In the genomic region with DNA sequence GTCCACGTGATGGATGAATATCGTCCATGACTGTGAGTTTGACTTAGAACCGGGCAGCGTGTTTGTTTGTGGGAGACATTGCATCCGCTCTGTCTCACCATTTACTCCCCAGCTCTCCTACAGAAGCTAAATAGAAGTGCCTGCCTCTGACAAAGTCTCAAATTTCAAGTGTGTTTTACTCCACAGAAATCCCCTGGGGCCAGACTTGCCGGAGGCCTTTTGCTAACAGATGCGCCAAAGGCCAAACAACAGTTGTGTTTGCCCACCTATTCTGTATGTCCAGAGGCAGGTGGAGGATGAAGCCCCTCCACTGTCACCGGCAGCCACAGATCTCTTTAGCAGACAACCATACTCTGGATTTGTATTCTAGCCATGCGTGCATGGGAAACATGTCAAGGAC, we compare ENCODE assay signal across 23 mouse cellular contexts.
DNase-seq lines count a peak whose midpoint lies in the region; ATAC-seq lines count a peak whose summit lies in the region.
"Had no signal": no experiment of that assay in that cellular context is flagged by ENCODE, and none has a peak within 500 bp of the region (broad histone marks: within the 10 kb centered on the region; RNA-seq: fewer than 3 reads in every experiment).

No protein-coding gene starts in this region.

- no peak overlapping the region for H3K4me2 ChIP-seq in hindbrain, embryonic 11.5 days (replicated peaks; ENCODE audit: low read depth, low read length)
- H3K4me2 ChIP-seq in hindbrain, embryonic 14.5 days (replicated peaks), result no peak overlapping the region
- H3K4me2 ChIP-seq in neural tube, embryonic 15.5 days, result no peak overlapping the region
- no peak overlapping the region for H3K4me2 ChIP-seq in limb, embryonic 11.5 days (ENCODE audit: low read depth, severe bottlenecking)
- H3K4me2 ChIP-seq in heart, embryonic 12.5 days, result no peak overlapping the region
- H3K4me2 ChIP-seq: embryonic facial prominence, embryonic 12.5 days; forebrain, embryonic 13.5 days; liver, embryonic 11.5 days; midbrain, embryonic 12.5 days; neural tube, embryonic 13.5 days had no signal

- WGBS in hindbrain, embryonic 11.5 days, result 72% methylated on average over 9 of the region's 9 CpGs
- 74% methylated on average over 9 of the region's 9 CpGs for WGBS in hindbrain, embryonic 14.5 days
- 78% methylated on average over 9 of the region's 9 CpGs for WGBS in neural tube, embryonic 15.5 days
- 63% methylated on average over 9 of the region's 9 CpGs for WGBS in limb, embryonic 11.5 days
- WGBS in heart, embryonic 12.5 days, result 71% methylated on average over 9 of the region's 9 CpGs

- DNase-seq in hindbrain, embryonic 11.5 days (ENCODE audit: low spot score), result peak; percentile 15
- no peak for DNase-seq in hindbrain, embryonic 14.5 days (ENCODE audit: low spot score)
- peak; percentile 18 for DNase-seq in neural tube, embryonic 10.5 days (ENCODE audit: extremely low spot score, low spot score)
- peak; percentile 53 for DNase-seq in limb, embryonic 11.5 days (ENCODE audit: low spot score)
- DNase-seq in adrenal gland, postnatal 14 days, result no peak
- DNase-seq: adrenal gland, postnatal 10 days; cerebellum, adult 2 months; cerebellum, postnatal 25 days; kidney, adult 2 months; kidney, postnatal 36 days; liver, postnatal 0 days; lung, postnatal 14 days; right cerebral cortex, adult 18-20 months; thymus, adult 18-20 months; thymus, postnatal 36 days had no signal

- H3K27ac ChIP-seq in hindbrain, embryonic 11.5 days (ENCODE audit: low read depth, low read length), result no peak overlapping the region
- H3K27ac ChIP-seq in hindbrain, embryonic 14.5 days, result no peak overlapping the region
- H3K27ac ChIP-seq in neural tube, embryonic 15.5 days (replicated peaks), result no peak overlapping the region
- no peak overlapping the region for H3K27ac ChIP-seq in limb, embryonic 11.5 days (replicated peaks; ENCODE audit: low read depth, low read length)
- H3K27ac ChIP-seq in heart, embryonic 12.5 days (ENCODE audit: poor library complexity, severe bottlenecking), result no peak overlapping the region
- H3K27ac ChIP-seq: embryonic facial prominence, embryonic 12.5 days; forebrain, embryonic 13.5 days; midbrain, embryonic 12.5 days; neural tube, embryonic 13.5 days had no signal

- no peaks in the 10 kb centered on the region for H3K36me3 ChIP-seq in hindbrain, embryonic 11.5 days (ENCODE audit: control insufficient read depth, insufficient read depth, low read length)
- no peaks in the 10 kb centered on the region for H3K36me3 ChIP-seq in hindbrain, embryonic 14.5 days (replicated peaks; ENCODE audit: control insufficient read depth, insufficient read depth)
- no peaks in the 10 kb centered on the region for H3K36me3 ChIP-seq in neural tube, embryonic 15.5 days
- no peaks in the 10 kb centered on the region for H3K36me3 ChIP-seq in limb, embryonic 11.5 days (ENCODE audit: control insufficient read depth, insufficient read depth, low read length)
- H3K36me3 ChIP-seq in heart, embryonic 12.5 days, result no peaks in the 10 kb centered on the region
- H3K36me3 ChIP-seq: embryonic facial prominence, embryonic 12.5 days; midbrain, embryonic 12.5 days; neural tube, embryonic 13.5 days had no signal

- H3K9me3 ChIP-seq in hindbrain, embryonic 11.5 days (ENCODE audit: control insufficient read depth, low read length), result no peaks in the 10 kb centered on the region
- no peaks in the 10 kb centered on the region for H3K9me3 ChIP-seq in hindbrain, embryonic 14.5 days (ENCODE audit: control insufficient read depth, low read length)
- H3K9me3 ChIP-seq in neural tube, embryonic 15.5 days (replicated peaks), result no peaks in the 10 kb centered on the region
- H3K9me3 ChIP-seq in limb, embryonic 11.5 days (ENCODE audit: control insufficient read depth, low read length), result no peaks in the 10 kb centered on the region
- H3K9me3 ChIP-seq in heart, embryonic 12.5 days (replicated peaks), result no peaks in the 10 kb centered on the region
- H3K9me3 ChIP-seq: embryonic facial prominence, embryonic 12.5 days; forebrain, embryonic 13.5 days; midbrain, embryonic 12.5 days; neural tube, embryonic 13.5 days had no signal

- no peak overlapping the region for H3K9ac ChIP-seq in hindbrain, embryonic 11.5 days (ENCODE audit: low read depth, low read length)
- H3K9ac ChIP-seq in hindbrain, embryonic 14.5 days, result no peak overlapping the region
- H3K9ac ChIP-seq in neural tube, embryonic 15.5 days (replicated peaks), result no peak overlapping the region
- no peak overlapping the region; the same call in 1 of the 2 replicates for H3K9ac ChIP-seq in limb, embryonic 11.5 days (ENCODE audit: low read length)
- H3K9ac ChIP-seq in heart, embryonic 12.5 days, result no peak overlapping the region
- H3K9ac ChIP-seq: embryonic facial prominence, embryonic 12.5 days; forebrain, embryonic 13.5 days; liver, postnatal 0 days; midbrain, embryonic 12.5 days; neural tube, embryonic 13.5 days had no signal

- no peak for ATAC-seq in hindbrain, embryonic 11.5 days (ENCODE audit: low FRiP score)
- ATAC-seq in hindbrain, embryonic 14.5 days (ENCODE audit: low FRiP score), result no peak
- ATAC-seq in neural tube, embryonic 15.5 days (ENCODE audit: low FRiP score), result no peak
- ATAC-seq in limb, embryonic 11.5 days (ENCODE audit: insufficient number of reproducible peaks, low FRiP score, low TSS enrichment, low read depth), result no peak
- ATAC-seq in heart, embryonic 12.5 days (ENCODE audit: insufficient number of reproducible peaks, low FRiP score), result no peak
- ATAC-seq: forebrain, embryonic 13.5 days; liver, postnatal 0 days had no signal

- H3K4me3 ChIP-seq in hindbrain, embryonic 11.5 days (ENCODE audit: low read depth, low read length), result no peak overlapping the region
- no peak overlapping the region for H3K4me3 ChIP-seq in hindbrain, embryonic 14.5 days (replicated peaks; ENCODE audit: low read length)
- H3K4me3 ChIP-seq in neural tube, embryonic 15.5 days (replicated peaks), result no peak overlapping the region
- no peak overlapping the region for H3K4me3 ChIP-seq in limb, embryonic 11.5 days (ENCODE audit: low read depth, low read length)
- H3K4me3 ChIP-seq in heart, embryonic 12.5 days, result no peak overlapping the region
- H3K4me3 ChIP-seq: embryonic facial prominence, embryonic 12.5 days; erythroblast, embryonic 14.5 days; forebrain, embryonic 13.5 days; midbrain, embryonic 12.5 days; neural tube, embryonic 13.5 days had no signal

- H3K4me1 ChIP-seq in hindbrain, embryonic 11.5 days (replicated peaks; ENCODE audit: control insufficient read depth, insufficient read depth, low read length), result no peaks in the 10 kb centered on the region
- H3K4me1 ChIP-seq in hindbrain, embryonic 14.5 days (replicated peaks; ENCODE audit: control insufficient read depth, insufficient read depth, low read length), result no peaks in the 10 kb centered on the region
- no peaks in the 10 kb centered on the region for H3K4me1 ChIP-seq in neural tube, embryonic 15.5 days
- peaks cover 11% of the 10 kb centered on the region; the same call in 1 of the 2 replicates for H3K4me1 ChIP-seq in limb, embryonic 11.5 days (ENCODE audit: control insufficient read depth, insufficient read depth, low read length)
- H3K4me1 ChIP-seq in heart, embryonic 12.5 days (replicated peaks), result no peaks in the 10 kb centered on the region
- H3K4me1 ChIP-seq: forebrain, embryonic 13.5 days; midbrain, embryonic 12.5 days; neural tube, embryonic 13.5 days had no signal

- no peaks in the 10 kb centered on the region for H3K27me3 ChIP-seq in hindbrain, embryonic 11.5 days (ENCODE audit: control insufficient read depth, insufficient read depth, low read length)
- no peaks in the 10 kb centered on the region for H3K27me3 ChIP-seq in hindbrain, embryonic 14.5 days (ENCODE audit: control insufficient read depth, insufficient read depth, low read length)
- H3K27me3 ChIP-seq in neural tube, embryonic 15.5 days (replicated peaks), result no peaks in the 10 kb centered on the region
- H3K27me3 ChIP-seq in limb, embryonic 11.5 days (ENCODE audit: control insufficient read depth, insufficient read depth, low read length), result no peaks in the 10 kb centered on the region
- H3K27me3 ChIP-seq in heart, embryonic 12.5 days (replicated peaks), result no peaks in the 10 kb centered on the region
- H3K27me3 ChIP-seq: embryonic facial prominence, embryonic 12.5 days; forebrain, embryonic 13.5 days; midbrain, embryonic 12.5 days; neural tube, embryonic 13.5 days had no signal

Comparison
In these comparisons a context has a peak if more than half of its experiments do, and no peak if none do; other contexts are left out.
1. DNase-seq: peak in hindbrain, embryonic 11.5 days (single experiment), neural tube, embryonic 10.5 days (single experiment) and limb, embryonic 11.5 days (single experiment); none in hindbrain, embryonic 14.5 days (single experiment) and adrenal gland, postnatal 14 days (single experiment).